Mouse (Mus musculus) bone marrow, adult 2 months (tissue): ENCODE results near the gene Hist1h2ah. TPM values are rescaled to one million over a fixed set of nuclear protein-coding genes. Genes with fewer than 3 reads are reported as not detected.

Experiments
- H3K27ac ChIP-seq: fragments of 200-500 bp; 2 replicates; pipeline ENCODE4 v1.5.1; 2012; ENCODE audit warnings: low read depth, mild to moderate bottlenecking, control low read depth, inconsistent platforms, low read length; ENCODE audit not compliant: control insufficient read depth, poor library complexity, insufficient read depth
- H3K4me1 ChIP-seq: fragments of 200-500 bp; 2 replicates; pipeline ENCODE4 v1.6.1; 2011; ENCODE audit warnings: low read length; ENCODE audit not compliant: control insufficient read depth, insufficient read depth
- H3K4me3 ChIP-seq: fragments of 200-500 bp; replicated peaks from 2 replicates; pipeline ENCODE3; 2011; ENCODE audit warnings: mild to moderate bottlenecking, low read depth, low read length, control low read depth; ENCODE audit not compliant: control insufficient read depth
- CTCF ChIP-seq: fragments of 200-500 bp; IDR thresholded peaks from 2 replicates; pipeline ENCODE4 v1.5.1; 2011; ENCODE audit warnings: low read length, control low read depth; ENCODE audit not compliant: control insufficient read depth, insufficient read depth
- POLR2A ChIP-seq: fragments of 200-500 bp; IDR thresholded peaks from 2 replicates; pipeline ENCODE4 v1.6.1; 2011; ENCODE audit warnings: low read depth, mild to moderate bottlenecking, control low read depth, low read length, borderline replicate concordance; ENCODE audit not compliant: control insufficient read depth
- WGBS: fragments of 180-500 bp; shearing (Covaris S2); methylation state at CpG from one replicate; pipeline ENCODE4 v1.1.7; 2018; 5-methylcytosine and 5-hydroxymethylcytosine counted together
- polyA plus RNA-seq: library from polyadenylated mRNA; stranded (reverse); fragments of >200 nt; gene quantifications from 2 replicates; pipeline ENCODE4 v1.2.4, GENCODE M21; 2011; ENCODE audit warnings: low replicate concordance; ENCODE audit not compliant: missing spikeins, insufficient read depth, insufficient read length

The Hist1h2ah gene
- polyA plus RNA-seq, 1 experiment, result 40.4 TPM

DNA sequence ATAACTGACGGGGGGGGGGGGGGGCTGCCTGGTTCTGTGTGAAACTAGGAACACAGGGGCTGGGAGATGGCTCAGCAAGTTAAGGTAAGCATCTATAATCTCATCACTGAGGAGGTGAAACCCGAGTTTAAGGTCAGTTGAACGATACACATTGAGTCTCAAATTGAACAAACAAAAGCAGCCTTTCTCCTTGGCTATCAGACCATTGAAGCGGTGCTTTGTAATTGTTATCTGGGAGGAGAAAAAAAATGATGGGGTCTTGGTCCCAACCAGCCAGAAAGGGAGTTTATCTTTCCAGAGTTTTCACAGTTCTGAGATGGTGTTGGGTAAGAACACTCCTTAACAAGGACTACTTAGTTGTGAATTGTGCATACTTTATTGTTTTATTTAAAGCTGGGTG is 37.5 kb downstream of the Hist1h2ah start:
- no peak overlapping the region for H3K27ac ChIP-seq
- H3K4me3 ChIP-seq, result no peak overlapping the region
- peaks cover 5% of the 10 kb centered on the region; the same call in 1 of the 2 replicates for H3K4me1 ChIP-seq
- no peak for TF ChIP-seq POLR2A
- no peak for TF ChIP-seq CTCF
- WGBS, result 17% methylated on average over 4 of the region's 4 CpGs

DNA sequence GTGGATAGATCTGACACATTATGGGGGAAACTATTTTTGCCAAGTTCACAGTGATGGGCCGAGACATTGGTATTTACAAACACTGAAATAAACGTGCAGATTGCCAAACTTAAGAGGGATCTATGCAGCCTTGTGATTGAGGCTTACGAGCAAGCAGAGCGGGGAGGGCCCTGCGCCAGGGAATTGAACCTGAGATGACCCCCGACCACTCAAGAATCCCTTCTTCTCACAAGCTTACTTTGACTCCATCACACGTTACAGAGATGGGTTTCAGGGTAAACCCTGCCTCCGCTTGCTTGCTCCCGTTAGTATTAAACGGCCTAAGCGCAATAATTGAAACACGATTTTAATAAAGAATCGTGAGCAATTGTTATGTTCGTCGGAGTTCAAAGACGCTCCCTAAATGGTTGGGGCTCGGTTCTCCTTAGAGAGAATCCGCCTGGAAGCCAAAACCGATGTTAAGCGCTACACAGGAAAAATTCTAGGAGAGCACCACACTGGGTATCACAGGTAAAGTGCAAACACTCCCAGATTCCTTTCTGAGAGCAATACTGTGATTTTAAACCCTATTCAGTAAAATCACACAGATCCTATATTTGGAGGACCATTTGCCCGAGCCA is 38.1 kb downstream of the Hist1h2ah start:
- WGBS, result 13% methylated on average over 21 of the region's 21 CpGs
- Histone ChIP-seq H3K27ac (no peak overlapping the region), H3K4me1 (peaks cover 5% of the 10 kb centered on the region; the same call in 1 of the 2 replicates), H3K4me3 (no peak overlapping the region)
- TF ChIP-seq POLR2A, result no peak
- no peak for TF ChIP-seq CTCF

DNA sequence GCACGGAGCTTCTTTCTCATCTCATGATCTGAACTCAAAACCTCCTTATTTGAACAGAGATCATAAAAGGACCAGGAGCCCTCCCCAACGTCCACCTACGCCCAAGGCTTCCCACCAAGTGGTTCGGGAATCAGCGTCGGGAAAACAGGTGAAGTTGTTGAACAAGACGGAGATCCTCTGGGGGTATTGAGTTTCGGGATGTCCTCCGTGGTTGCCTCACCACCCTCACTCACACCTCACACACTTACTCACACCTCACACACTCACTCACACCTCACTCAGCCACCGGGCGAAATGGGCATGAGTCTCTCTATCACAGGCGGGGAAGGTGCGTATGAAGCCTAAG is 38.6 kb downstream of the Hist1h2ah start:
- Histone ChIP-seq H3K4me3 (peak overlapping the region; percentile 9), H3K4me1 (peaks cover 5% of the 10 kb centered on the region; the same call in 1 of the 2 replicates), H3K27ac (no peak overlapping the region)
- WGBS, result 9% methylated on average over 13 of the region's 13 CpGs
- TF ChIP-seq POLR2A (no peak), CTCF (no peak)

DNA sequence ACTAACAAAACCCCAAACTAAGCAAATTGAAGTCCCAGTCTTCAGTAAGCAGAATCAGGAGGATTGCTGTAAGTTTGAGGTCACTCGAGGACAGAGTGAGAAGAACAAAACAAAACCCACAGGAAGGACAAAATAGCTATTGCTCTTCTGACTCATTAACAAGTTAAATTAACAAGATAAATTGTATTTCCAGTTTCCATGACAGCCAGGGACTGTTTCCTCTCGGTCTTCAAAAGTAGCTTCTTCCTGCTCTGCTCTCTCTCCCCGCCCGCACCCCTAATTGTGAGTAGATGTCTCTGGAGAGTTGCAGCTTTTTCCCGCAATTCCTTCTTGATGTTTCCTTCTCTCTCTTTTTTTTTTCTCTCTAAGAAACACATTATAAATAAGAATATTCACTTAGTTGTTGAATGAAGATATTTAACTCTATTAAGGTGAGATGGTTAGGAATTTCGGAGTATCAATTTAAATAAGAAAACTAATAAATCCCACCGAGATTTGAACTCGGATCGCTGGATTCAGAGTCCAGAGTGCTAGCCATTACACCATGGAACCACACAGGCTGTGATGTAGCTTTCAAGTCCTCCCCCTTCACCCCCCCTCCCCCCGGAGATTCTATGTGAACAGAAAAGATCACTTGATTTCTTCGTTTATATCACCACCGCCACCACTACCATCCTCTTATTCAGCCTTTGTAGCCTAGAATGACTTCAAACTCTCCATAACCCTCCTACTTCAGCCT is 39.1 kb downstream of the Hist1h2ah start:
- Histone ChIP-seq H3K27ac (no peak overlapping the region), H3K4me1 (peaks cover 4% of the 10 kb centered on the region; the same call in 1 of the 2 replicates), H3K4me3 (no peak overlapping the region)
- TF ChIP-seq POLR2A (no peak), CTCF (no peak)
- WGBS, result 5% methylated on average over 12 of the region's 12 CpGs

DNA sequence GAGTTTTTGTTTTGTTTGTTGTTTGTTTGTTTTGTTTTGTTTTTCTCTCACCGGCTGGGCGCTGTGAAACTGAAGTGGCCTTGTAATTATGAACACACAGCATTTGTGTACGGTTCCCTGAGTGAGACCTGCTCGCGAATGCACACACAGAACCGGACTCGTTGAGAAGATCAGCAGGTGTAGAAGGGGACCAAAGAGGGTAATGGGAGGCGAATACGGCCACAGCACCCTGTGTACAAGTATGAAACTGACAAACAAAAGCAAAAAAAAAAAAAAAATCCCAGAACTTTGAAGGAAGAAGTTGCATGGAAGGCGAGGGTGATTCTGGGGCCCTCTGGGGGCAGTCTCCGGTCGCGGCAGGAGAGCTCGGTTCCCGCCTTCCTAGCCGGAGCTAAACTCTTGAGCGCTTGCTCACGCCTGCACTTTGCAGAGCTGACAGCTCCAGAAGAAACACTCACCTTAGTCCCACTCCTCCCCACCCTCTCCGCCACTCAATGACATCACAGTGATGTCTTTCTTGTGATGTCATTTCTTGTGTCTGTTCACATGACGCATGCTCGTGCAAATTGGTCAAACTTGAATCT is 39.9 kb downstream of the Hist1h2ah start:
- TF ChIP-seq CTCF (no peak), POLR2A (no peak)

DNA sequence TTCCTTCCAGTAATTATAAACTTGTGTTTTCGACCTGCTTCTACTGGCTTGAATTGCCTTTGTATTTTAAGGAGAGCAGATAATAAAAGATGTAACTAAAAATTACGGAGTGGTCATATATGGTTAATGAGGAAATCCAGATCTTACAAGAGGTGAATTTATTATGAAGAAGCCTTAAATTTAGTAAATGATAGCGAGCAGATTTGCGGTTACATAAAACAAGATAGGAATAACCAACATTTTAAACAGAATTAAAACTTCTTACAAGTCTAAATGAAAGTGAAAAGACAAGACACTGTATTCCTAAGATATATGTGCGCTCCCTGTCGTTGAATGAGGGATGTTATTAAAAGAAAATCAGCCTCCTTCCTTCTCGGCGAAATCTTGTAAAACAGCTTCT is 40.5 kb downstream of the Hist1h2ah start:
- Histone ChIP-seq H3K4me1 (peaks cover 1% of the 10 kb centered on the region; the same call in 1 of the 2 replicates), H3K4me3 (peak overlapping the region; percentile 67), H3K27ac (no peak overlapping the region)
- TF ChIP-seq CTCF (no peak), POLR2A (no peak)
- WGBS, result 6% methylated on average over 8 of the region's 8 CpGs

More for the DNA sequence above, 39.9 kb downstream of the Hist1h2ah start:
- WGBS, result under 1% methylated on average over 21 of the region's 21 CpGs
- no peak overlapping the region for H3K27ac ChIP-seq
- peak overlapping the region; percentile 67 for H3K4me3 ChIP-seq
- peaks cover 1% of the 10 kb centered on the region; the same call in 1 of the 2 replicates for H3K4me1 ChIP-seq

DNA sequence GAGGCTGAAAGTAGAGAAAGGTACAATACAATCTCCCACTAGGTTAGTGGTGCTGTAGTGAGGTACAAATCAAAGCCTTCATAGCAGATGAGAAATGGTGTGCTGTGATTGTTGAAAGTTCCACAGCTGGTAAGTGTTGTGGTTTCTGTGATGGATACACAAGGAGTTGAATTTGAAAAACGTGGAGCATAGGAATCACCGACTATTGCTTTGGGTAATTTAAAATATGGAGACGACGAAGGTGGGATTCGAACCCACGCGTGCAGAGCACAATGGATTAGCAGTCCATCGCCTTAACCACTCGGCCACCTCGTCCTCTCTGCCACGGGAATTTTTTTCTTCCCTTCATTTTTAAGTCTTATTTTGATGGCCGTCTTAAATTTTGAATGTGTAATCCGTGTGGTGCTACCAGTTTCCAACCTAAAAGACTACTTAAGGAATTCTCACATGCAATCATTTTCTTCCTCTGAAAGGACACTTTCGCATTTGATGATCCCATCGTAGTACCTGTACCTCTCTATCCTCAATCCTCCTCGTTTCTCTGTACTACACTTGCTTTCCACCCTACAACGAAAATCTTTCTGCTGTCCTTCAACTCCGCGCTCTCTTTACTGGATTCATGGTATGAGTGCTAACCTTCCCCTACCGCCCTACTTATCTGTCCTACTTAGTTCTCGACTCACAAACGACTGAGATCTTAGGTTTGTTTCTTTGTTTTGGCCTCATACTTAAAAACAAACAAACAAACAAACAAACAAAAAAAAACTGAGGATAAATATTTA is 41.2 kb downstream of the Hist1h2ah start:
- no peak for TF ChIP-seq CTCF
- 8% methylated on average over 22 of the region's 22 CpGs for WGBS
- no peak overlapping the region for H3K4me3 ChIP-seq
- H3K27ac ChIP-seq, result no peak overlapping the region
- H3K4me1 ChIP-seq, result peaks cover 1% of the 10 kb centered on the region; the same call in 1 of the 2 replicates

DNA sequence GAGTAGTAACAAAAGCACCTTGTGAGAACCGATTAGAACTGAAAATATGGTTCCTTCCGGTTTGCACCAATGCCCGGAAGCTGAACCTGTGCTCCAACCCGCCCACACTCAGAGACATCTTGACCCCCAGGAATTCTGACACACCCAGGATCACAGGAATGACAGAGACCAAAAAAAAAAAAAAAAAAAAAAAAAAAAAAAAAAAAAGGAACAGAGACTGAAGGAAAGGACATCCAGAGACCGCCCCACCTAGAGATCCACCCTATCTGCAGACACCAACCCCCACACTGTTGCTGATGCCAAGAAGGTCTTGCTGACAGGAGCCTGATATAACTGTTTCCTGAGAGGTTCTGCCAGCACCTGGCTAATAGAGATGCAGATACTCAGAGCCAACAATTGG is 42.8 kb downstream of the Hist1h2ah start:
- H3K27ac ChIP-seq, result no peak overlapping the region
- no peak overlapping the region for H3K4me3 ChIP-seq
- TF ChIP-seq POLR2A (no peak), CTCF (no peak)
- peaks cover 1% of the 10 kb centered on the region; the same call in 1 of the 2 replicates for H3K4me1 ChIP-seq
- WGBS, result 87% methylated on average over 5 of the region's 5 CpGs

Other genes with a start within 250 kb of the Hist1h2ah start
- gene Hist1h2an, start 248.3 kb downstream of the Hist1h2ah start, polyA plus RNA-seq, result 14.9 and 15.3 TPM in 2 replicates
- gene Hist1h2bp, start 248.1 kb downstream of the Hist1h2ah start, polyA plus RNA-seq, result 31.5 and 33.4 TPM in 2 replicates
- 27.5 and 42.9 TPM in 2 replicates for gene Hist1h2bq, start 225.4 kb downstream of the Hist1h2ah start, polyA plus RNA-seq
- gene Hist1h2ao, start 225.1 kb downstream of the Hist1h2ah start, polyA plus RNA-seq, result 5.1 TPM in 1 of 2 replicates, not detected in the other
- 157 and 288 TPM in 2 replicates for gene Hist1h4m, start 223.8 kb downstream of the Hist1h2ah start, polyA plus RNA-seq
- 79.8 and 313 TPM in 2 replicates for gene Hist1h4n, start 203.4 kb downstream of the Hist1h2ah start, polyA plus RNA-seq
- gene Hist1h2ap, start 202.1 kb downstream of the Hist1h2ah start, polyA plus RNA-seq, result 94.2 and 102 TPM in 2 replicates
- 36.9 and 43.8 TPM in 2 replicates for gene Hist1h2br, start 201.8 kb downstream of the Hist1h2ah start, polyA plus RNA-seq
- 1.4 and 2.5 TPM in 2 replicates for gene Zfp184, start 90.5 kb downstream of the Hist1h2ah start, polyA plus RNA-seq
- gene Pom121l2, start 54.4 kb downstream of the Hist1h2ah start, polyA plus RNA-seq, result not detected in 2 replicates
- gene Prss16, start 25.8 kb downstream of the Hist1h2ah start, polyA plus RNA-seq, result 3.9 and 10.0 TPM in 2 replicates
- 109 and 137 TPM in 2 replicates for gene Hist1h2bk, start 302 bp upstream of the Hist1h2ah start, polyA plus RNA-seq
- 144 and 216 TPM in 2 replicates for gene Hist1h4i, start 5.8 kb upstream of the Hist1h2ah start, polyA plus RNA-seq
- gene Hist1h2ag, start 7.4 kb upstream of the Hist1h2ah start, polyA plus RNA-seq, result 11.7 and 42.0 TPM in 2 replicates
- 40.5 and 87.9 TPM in 2 replicates for gene Hist1h2bj, start 7.6 kb upstream of the Hist1h2ah start, polyA plus RNA-seq
- gene Vmn1r188, start 48.9 kb upstream of the Hist1h2ah start, polyA plus RNA-seq, result not detected in 2 replicates
- not detected in 2 replicates for gene Vmn1r189, start 70.3 kb upstream of the Hist1h2ah start, polyA plus RNA-seq
- not detected in 2 replicates for gene Vmn1r191, start 148.4 kb upstream of the Hist1h2ah start, polyA plus RNA-seq
- not detected in 2 replicates for gene Vmn1r192, start 155.6 kb upstream of the Hist1h2ah start, polyA plus RNA-seq
- gene Vmn1r193, start 187.6 kb upstream of the Hist1h2ah start, polyA plus RNA-seq, result 0.42 and 0.72 TPM in 2 replicates
- not detected in 2 replicates for gene Vmn1r194, start 208.6 kb upstream of the Hist1h2ah start, polyA plus RNA-seq
- not detected in 2 replicates for gene Vmn1r195, start 235.0 kb upstream of the Hist1h2ah start, polyA plus RNA-seq